Mouse (Mus musculus) embryonic facial prominence, embryonic 14.5 days (tissue): ENCODE data around the gene Atp7b. TPM values are rescaled to one million over a fixed set of nuclear protein-coding genes. Genes with fewer than 3 reads are reported as not detected.

Source experiments
- ATAC-seq: fragments of 200-750 bp; cut with Nextera tagmentation; 2 replicates; pipeline ENCODE4 v1.8.0; 2017; ENCODE audit warnings: low read depth, moderate number of reproducible peaks, moderate TSS enrichment
- DNase-seq: peaks from one replicate; pipeline ENCODE4 v3.0.0-alpha.2; 2015; ENCODE audit warnings: low spot score
- H3K27ac ChIP-seq: fragments of 300-500 bp; sonication (generic); replicated peaks from 2 replicates; pipeline ENCODE4 v1.5.1; 2014; ENCODE audit warnings: low read depth, mild to moderate bottlenecking, low read length, moderate library complexity
- H3K27me3 ChIP-seq: fragments of 300-500 bp; sonication (generic); replicated peaks from 2 replicates; pipeline ENCODE4 v1.6.1; 2014; ENCODE audit warnings: low read length; ENCODE audit not compliant: control insufficient read depth, insufficient read depth
- H3K36me3 ChIP-seq: fragments of 300-500 bp; sonication (generic); 2 replicates; pipeline ENCODE4 v1.6.1; 2014; ENCODE audit warnings: low read length, mixed read lengths; ENCODE audit not compliant: control insufficient read depth, insufficient read depth
- H3K4me1 ChIP-seq: fragments of 300-500 bp; sonication (generic); 2 replicates; pipeline ENCODE4 v1.6.1; 2014; ENCODE audit warnings: antibody characterized with exemption, low read length; ENCODE audit not compliant: control insufficient read depth, insufficient read depth
- H3K4me2 ChIP-seq: fragments of 300-500 bp; sonication (generic); 2 replicates; pipeline ENCODE4 v1.6.1; 2014; ENCODE audit warnings: low read depth, mild to moderate bottlenecking, low read length, moderate library complexity, mixed read lengths
- H3K4me3 ChIP-seq: fragments of 300-500 bp; sonication (generic); 2 replicates; pipeline ENCODE4 v1.5.1; 2014; ENCODE audit warnings: low read depth, mild to moderate bottlenecking, low read length
- H3K9ac ChIP-seq: fragments of 300-500 bp; sonication (generic); 2 replicates; pipeline ENCODE4 v1.6.1; 2014; ENCODE audit warnings: low read depth, mild to moderate bottlenecking, low read length, moderate library complexity, mixed read lengths
- H3K9me3 ChIP-seq: fragments of 300-500 bp; sonication (generic); 2 replicates; pipeline ENCODE4 v1.6.1; 2016; ENCODE audit warnings: low read length; ENCODE audit not compliant: control insufficient read depth
- WGBS: fragments of 180-500 bp; shearing (Covaris S2); extraction: QIAGEN DNeasy Blood & Tissue Kit; methylation state at CpG from one replicate; pipeline ENCODE4 v1.1.7; 2014; 5-methylcytosine and 5-hydroxymethylcytosine counted together
- polyA plus RNA-seq: library from polyadenylated mRNA; unstranded; fragments of >200 nt; fragmentation: Nextera tagmentation; extraction: Ambion mirVana; gene quantifications from 2 replicates; pipeline ENCODE4 v1.2.1, GENCODE M21; 2014

Atp7b gene
- 0.62 and 0.86 TPM in 2 replicates for polyA plus RNA-seq

DNA sequence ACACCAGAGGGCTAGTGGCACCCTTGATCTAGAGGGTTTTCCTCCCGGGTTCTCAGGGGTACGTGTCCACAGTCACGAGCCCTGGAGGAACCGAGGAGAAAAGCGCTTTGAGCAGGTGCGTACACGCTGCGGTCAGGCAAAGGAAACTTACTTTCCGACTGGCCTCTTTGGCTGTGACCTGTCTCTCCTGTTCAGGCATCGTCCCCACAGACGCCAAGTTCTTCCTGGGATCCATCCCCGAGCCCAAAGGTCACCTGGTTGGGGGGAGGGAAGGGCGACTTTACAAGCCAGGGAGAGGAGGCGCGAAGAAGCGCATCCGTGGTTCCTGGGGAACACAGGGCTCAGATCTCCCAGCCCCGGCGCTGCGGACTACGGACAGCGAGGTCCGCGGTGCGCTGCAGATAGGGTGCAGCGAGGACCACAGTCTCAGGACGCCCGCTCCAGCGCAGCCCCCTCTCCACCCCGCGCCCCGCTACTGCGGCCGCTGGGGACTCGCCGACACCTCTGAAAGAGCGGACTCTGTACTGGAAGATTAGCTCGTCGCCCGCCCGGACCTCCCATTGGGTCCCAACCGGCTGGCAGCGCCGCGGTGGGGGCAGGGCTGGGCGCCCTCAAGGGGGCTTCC lies at the start of gene Atp7b:
Gene Atp7b (minus strand): TSS at position 485 of the 625 bp plus-strand sequence.
- Histone ChIP-seq H3K9ac (peak within 1 kb of the TSS; percentile 68), H3K4me3 (peak within 1 kb of the TSS; percentile 67), H3K4me1 (peaks cover 4% of the 10 kb centered on the region; the same call in 1 of the 2 replicates), H3K27ac (no peak within 1 kb of the TSS), H3K4me2 (peak within 1 kb of the TSS; percentile 97), H3K27me3 (peaks cover 19% of the 10 kb centered on the region), H3K36me3 (peaks cover 28% of the 10 kb centered on the region), H3K9me3 (no peaks in the 10 kb centered on the region)
- ATAC-seq, result peak; percentile 88
- WGBS, result 1% methylated on average over 24 of the region's 46 CpGs
- DNase-seq, result peak; percentile 10

DNA sequence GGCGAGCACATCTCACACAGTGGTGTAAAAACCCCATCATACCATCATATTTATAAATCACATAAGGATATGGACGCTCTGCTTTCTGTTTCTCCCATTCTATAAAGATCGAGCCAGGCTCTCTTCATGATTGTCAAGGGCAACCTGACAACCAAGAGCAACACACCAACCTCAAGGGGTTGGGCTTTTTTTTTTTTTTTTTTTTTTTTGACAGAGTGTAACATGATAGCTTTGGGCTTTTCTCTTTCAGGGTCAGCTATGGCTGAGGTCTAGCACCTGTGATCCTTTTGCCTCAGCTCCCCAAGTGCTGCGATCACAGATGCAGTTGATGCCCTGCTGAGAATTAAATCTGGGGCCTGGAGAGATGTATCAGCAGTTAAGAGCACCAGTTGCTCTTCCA lies 46.9 kb upstream of the Atp7b start:
- DNase-seq (no peak), ATAC-seq (no peak)
- no peaks in the 10 kb centered on the region for H3K27me3 ChIP-seq
- 74% methylated on average over 4 of the region's 4 CpGs for WGBS
- H3K27ac ChIP-seq, result no peak overlapping the region
- H3K4me2 ChIP-seq, result no peak overlapping the region
- no peak overlapping the region for H3K9ac ChIP-seq
- H3K4me1 ChIP-seq, result no peaks in the 10 kb centered on the region
- H3K4me3 ChIP-seq, result no peak overlapping the region
- no peaks in the 10 kb centered on the region for H3K9me3 ChIP-seq
- no peaks in the 10 kb centered on the region for H3K36me3 ChIP-seq

DNA sequence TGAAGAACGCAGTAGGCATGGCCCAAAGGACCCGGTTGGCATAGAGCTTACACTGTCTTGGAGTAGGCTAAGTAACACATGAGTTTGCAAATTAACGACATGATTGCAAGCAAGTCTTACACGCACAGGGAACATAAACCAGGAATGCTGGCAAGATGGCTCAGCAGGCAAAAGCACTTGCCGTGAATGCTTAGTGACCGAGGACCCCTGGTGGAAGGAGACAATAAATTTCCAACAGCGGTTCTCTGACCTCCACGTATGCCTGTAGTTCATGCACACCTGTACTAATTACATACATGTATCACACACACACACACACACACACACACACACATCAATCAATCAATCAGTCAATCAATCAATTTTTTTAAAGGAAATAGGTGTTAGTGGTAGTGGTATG lies 31.5 kb upstream of the Atp7b start:
- no peak overlapping the region for H3K9ac ChIP-seq
- 44% methylated on average over 8 of the region's 8 CpGs for WGBS
- H3K27me3 ChIP-seq, result no peaks in the 10 kb centered on the region
- H3K9me3 ChIP-seq, result no peaks in the 10 kb centered on the region
- no peak for ATAC-seq
- H3K4me3 ChIP-seq, result no peak overlapping the region
- H3K4me1 ChIP-seq, result no peaks in the 10 kb centered on the region
- H3K4me2 ChIP-seq, result no peak overlapping the region
- H3K36me3 ChIP-seq, result no peaks in the 10 kb centered on the region
- H3K27ac ChIP-seq, result no peak overlapping the region
- DNase-seq, result peak; percentile 16

DNA sequence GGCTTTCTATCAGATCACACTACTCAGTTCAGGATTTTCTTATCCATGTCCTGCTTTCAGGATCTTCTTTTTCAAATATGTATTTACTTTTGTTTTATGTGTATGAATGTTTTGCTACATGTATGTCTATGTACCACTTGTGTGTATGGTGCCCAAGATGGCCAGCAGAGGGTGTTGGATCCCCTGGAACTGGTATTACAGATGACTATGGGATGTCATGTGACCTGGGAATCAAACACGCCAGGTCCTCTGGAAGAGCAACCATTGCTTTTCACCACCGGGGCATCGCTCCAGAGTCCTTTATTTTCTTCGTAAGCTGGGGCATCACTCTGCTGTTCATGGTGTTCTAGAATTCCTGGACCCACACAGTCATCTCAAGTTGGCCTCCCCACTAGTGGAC lies 29.1 kb upstream of the Atp7b start:
- Histone ChIP-seq H3K36me3 (no peaks in the 10 kb centered on the region), H3K9ac (no peak overlapping the region), H3K27me3 (no peaks in the 10 kb centered on the region), H3K4me1 (no peaks in the 10 kb centered on the region), H3K4me3 (no peak overlapping the region), H3K27ac (no peak overlapping the region), H3K9me3 (no peaks in the 10 kb centered on the region), H3K4me2 (no peak overlapping the region)
- DNase-seq (no peak), ATAC-seq (no peak)
- 94% methylated on average over 4 of the region's 4 CpGs for WGBS

DNA sequence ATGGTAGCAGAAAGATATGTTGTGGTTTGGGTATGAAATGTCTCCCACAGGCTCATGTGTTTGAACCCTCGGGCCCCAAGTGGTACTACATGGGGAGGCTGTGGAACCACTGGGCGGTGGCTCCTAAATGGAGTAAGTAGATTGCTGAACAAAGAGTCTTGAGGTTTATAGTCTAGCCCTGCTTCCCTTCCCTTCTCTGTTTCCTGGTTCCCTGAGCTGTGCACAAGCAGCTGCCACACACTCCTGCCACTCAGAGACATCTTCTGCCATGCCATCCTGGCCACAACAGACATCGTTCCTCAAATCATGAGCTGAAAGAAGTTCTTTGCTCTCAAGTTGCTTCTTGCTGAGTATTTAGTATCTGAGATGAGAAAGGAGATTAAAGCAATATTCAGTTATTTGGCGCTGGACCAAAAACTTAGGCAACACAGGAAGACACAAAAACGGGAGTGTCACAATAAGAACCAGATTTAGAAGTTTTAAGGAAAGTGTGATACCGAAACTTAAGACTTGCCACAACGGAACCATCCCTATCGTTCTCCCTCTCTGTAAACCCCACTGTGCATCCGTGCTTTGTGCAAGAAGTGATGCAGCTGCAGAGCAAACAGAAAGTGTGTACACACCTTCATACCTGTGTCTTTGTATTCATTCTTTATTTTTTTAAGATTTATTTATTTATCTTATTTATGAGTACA lies 19.4 kb upstream of the Atp7b start:
- Histone ChIP-seq H3K9ac (no peak overlapping the region), H3K4me2 (no peak overlapping the region), H3K4me1 (no peaks in the 10 kb centered on the region), H3K4me3 (no peak overlapping the region), H3K36me3 (no peaks in the 10 kb centered on the region), H3K27ac (no peak overlapping the region), H3K27me3 (no peaks in the 10 kb centered on the region), H3K9me3 (no peaks in the 10 kb centered on the region)
- 76% methylated on average over 9 of the region's 9 CpGs for WGBS
- ATAC-seq, result no peak
- DNase-seq, result no peak

DNA sequence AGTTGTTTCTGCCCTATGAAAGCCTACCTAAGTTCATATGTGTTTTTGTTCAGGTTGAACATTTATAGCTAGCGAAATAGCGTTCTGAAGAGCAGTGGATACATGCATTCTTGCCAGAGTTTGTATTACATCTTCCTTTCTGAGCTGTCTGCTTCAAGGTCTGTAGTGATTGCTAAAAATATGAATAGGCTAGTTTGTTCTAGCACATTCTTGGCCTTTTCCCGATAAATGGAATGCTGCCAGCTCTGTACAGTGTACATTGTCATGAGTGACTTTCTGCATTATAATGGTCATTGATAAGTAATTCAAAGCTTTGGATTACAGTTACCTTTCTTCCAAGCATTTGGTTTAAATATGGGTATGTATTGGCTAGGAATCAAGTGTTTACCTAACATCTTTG lies 1.0 kb upstream of the Atp7b start:
- H3K9me3 ChIP-seq, result no peaks in the 10 kb centered on the region
- peaks cover 40% of the 10 kb centered on the region for H3K36me3 ChIP-seq
- H3K4me3 ChIP-seq, result peak overlapping the region; percentile 67
- peaks cover 4% of the 10 kb centered on the region; the same call in 1 of the 2 replicates for H3K4me1 ChIP-seq
- DNase-seq, result no peak
- H3K9ac ChIP-seq, result peak overlapping the region; percentile 66
- H3K27me3 ChIP-seq, result peaks cover 19% of the 10 kb centered on the region
- ATAC-seq, result no peak
- WGBS, result 5% methylated on average over 3 of the region's 3 CpGs
- H3K4me2 ChIP-seq, result peak overlapping the region; percentile 97
- no peak overlapping the region for H3K27ac ChIP-seq

DNA sequence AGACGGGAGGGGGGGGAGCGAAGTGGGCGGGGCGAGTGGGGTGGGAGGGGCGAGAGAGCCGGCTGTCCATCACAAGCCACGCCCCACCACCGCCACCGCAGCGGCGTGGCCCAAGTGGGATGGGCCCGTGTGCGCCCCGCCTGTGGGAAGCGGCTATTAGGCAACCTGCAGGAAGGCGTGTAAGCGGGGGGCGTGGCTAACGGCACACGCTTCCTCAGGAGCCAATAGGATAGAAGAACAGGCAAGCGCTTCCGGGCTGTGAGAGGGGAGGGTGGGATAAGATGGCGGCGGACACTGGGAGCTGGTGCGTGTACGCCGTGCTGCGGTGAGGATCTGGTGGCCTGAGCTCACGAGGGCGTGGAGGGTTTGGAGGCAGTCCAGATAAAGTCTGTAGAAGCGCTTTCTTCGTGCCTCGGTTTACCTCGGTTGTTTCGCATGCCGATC lies 363 bp upstream of the Atp7b start, which contains the start of gene Alg11:
Gene Alg11 (plus strand): TSS at position 276 of the 444 bp plus-strand sequence.
- Histone ChIP-seq H3K9me3 (no peaks in the 10 kb centered on the region), H3K4me1 (peaks cover 4% of the 10 kb centered on the region; the same call in 1 of the 2 replicates), H3K27me3 (peaks cover 19% of the 10 kb centered on the region), H3K9ac (peak within 1 kb of the TSS; percentile 68), H3K4me3 (peak within 1 kb of the TSS; percentile 67), H3K4me2 (peak within 1 kb of the TSS; percentile 97), H3K36me3 (peaks cover 33% of the 10 kb centered on the region), H3K27ac (no peak within 1 kb of the TSS)
- DNase-seq, result peak; percentile 99
- peak; percentile 100 for ATAC-seq
- under 1% methylated on average over 20 of the region's 36 CpGs for WGBS

DNA sequence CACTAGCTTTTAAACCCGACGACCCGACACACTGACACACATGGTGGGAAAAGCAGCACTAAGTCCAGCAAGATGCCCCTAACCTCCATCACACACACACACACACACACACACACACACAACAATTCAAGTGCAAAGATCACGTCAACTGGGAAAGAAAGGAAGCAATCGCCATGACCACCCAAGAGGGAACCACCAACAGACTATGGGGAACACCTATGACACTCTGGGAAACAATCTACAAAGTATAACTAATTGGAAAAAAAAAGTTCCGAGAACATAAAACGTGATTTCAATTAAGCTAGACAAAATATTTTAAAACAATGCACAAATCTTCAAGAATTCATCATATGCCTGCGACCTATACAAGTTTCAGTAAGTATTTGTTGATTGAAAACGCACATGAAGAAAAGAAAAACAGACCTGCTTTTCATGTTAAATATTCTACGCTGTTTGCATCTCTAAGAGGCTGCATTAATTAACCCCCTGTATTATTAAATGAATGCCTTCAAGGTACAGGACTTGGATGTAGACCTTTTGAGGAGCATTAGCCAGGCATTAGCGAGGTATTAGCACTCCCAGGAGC lies 859 bp downstream of the Atp7b start:
- 36% methylated on average over 11 of the region's 11 CpGs for WGBS
- no peak overlapping the region; the same call in 1 of the 2 replicates for H3K9ac ChIP-seq
- no peak for ATAC-seq

More for the DNA sequence above, 859 bp downstream of the Atp7b start:
- Histone ChIP-seq H3K27ac (no peak overlapping the region), H3K4me3 (peak overlapping the region; percentile 67), H3K27me3 (peaks cover 19% of the 10 kb centered on the region), H3K36me3 (peaks cover 21% of the 10 kb centered on the region), H3K4me1 (peaks cover 4% of the 10 kb centered on the region; the same call in 1 of the 2 replicates), H3K4me2 (peak overlapping the region; percentile 97), H3K9me3 (no peaks in the 10 kb centered on the region)
- no peak for DNase-seq
